Mouse (Mus musculus) testis, adult 2 months (tissue): ENCODE results near the gene Disp2. TPM values are rescaled to one million over a fixed set of nuclear protein-coding genes. Genes with fewer than 3 reads are reported as not detected.

Experiments used
- H3K27ac ChIP-seq: fragments of 200-500 bp; 2 replicates; pipeline ENCODE4 v1.5.1; 2012; ENCODE audit warnings: low read depth, low read length; ENCODE audit not compliant: control insufficient read depth, insufficient read depth
- H3K27me3 ChIP-seq: fragments of 200-500 bp; 2 replicates; pipeline ENCODE4 v1.6.1; 2012; ENCODE audit warnings: mild to moderate bottlenecking, low read length, moderate library complexity; ENCODE audit not compliant: control insufficient read depth, insufficient read depth
- H3K36me3 ChIP-seq: fragments of 200-500 bp; 2 replicates; pipeline ENCODE4 v1.6.1; 2012; ENCODE audit warnings: mild to moderate bottlenecking, low read length; ENCODE audit not compliant: control insufficient read depth, insufficient read depth
- H3K4me1 ChIP-seq: fragments of 200-500 bp; 2 replicates; pipeline ENCODE4 v1.6.1; 2012; ENCODE audit warnings: low read length; ENCODE audit not compliant: control insufficient read depth, insufficient read depth
- H3K4me3 ChIP-seq: fragments of 200-500 bp; 2 replicates; pipeline ENCODE4 v1.5.1; 2012; ENCODE audit warnings: low read depth, mild to moderate bottlenecking, low read length, moderate library complexity, mixed read lengths; ENCODE audit not compliant: control insufficient read depth
- CTCF ChIP-seq: fragments of 200-500 bp; IDR thresholded peaks from 2 replicates; pipeline ENCODE4 v1.5.1; 2012; ENCODE audit warnings: low read depth, mild to moderate bottlenecking, inconsistent platforms, low read length, moderate library complexity; ENCODE audit not compliant: control insufficient read depth, insufficient read depth, insufficient replicate concordance
- POLR2A ChIP-seq: fragments of 200-500 bp; IDR thresholded peaks from 2 replicates; pipeline ENCODE4 v1.6.1; 2012; ENCODE audit warnings: low read depth, mild to moderate bottlenecking, inconsistent platforms, low read length, moderate library complexity; ENCODE audit not compliant: control insufficient read depth
- polyA plus RNA-seq: library from polyadenylated mRNA; depleted of rRNA; stranded (reverse); fragments of >200 nt; gene quantifications from 2 replicates; pipeline ENCODE4 v1.2.3, GENCODE M21; 2012; rRNA removed

Gene Disp2
- 0.28 and 0.77 TPM in 2 replicates for polyA plus RNA-seq

- no peaks in the 10 kb centered on the region for H3K27me3 ChIP-seq
- TF ChIP-seq CTCF = 0 out of 2 replicates have a peak, but pooled peaks have one; percentile 18
- TF ChIP-seq POLR2A = peak; percentile 49; the same call in 1 of the 2 replicates
- peak within 1 kb of the TSS; percentile 33; the same call in 1 of the 2 replicates for H3K27ac ChIP-seq
- H3K4me1 ChIP-seq = peaks cover 12% of the 10 kb centered on the region
- H3K36me3 ChIP-seq = no peaks in the 10 kb centered on the region
- peak within 1 kb of the TSS; percentile 72 for H3K4me3 ChIP-seq
Measured at GRCm38 (mm10) chr2:118779504-118780480, at the start of gene Disp2. TSS of gene Disp2 (plus strand) at chr2:118779719.

DNA sequence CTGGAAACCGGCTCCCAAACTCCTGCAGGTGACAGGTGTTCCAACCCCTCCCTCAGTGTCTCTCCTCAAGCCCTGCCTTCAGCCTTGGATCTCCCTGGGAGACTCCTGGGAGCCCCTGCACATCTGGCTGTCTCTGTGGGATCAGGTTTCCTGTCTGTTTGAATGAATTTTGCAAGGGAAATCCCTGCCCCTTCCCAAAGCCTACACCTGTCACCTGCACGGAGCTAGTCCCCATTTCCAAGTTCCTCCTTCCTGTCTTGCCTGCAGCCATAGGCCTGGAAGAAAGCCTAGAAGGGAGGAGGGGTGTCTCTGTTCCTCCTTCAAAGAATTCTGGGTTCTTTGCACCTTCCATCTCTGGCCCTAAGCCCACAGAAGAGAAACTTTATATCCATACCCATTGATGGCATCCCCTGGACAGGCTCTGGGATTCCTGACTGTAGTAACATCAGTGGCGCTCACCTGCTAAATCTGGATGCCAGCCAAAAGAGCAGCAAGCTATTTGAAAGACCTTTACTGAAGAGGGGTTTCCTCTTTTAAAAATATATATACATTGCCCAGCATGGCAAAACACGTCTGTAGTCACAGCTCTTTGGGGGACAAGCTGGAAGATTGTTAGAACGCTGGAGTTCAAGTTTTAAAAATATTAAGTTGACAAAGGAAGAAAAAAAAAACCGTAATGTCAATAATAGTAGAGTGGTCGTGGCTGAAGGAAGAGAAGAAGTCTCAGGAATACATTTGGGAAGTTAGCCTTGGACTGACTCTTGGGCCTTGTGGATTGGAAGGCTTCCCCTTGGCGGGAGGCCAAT is 49.5 kb upstream of the Disp2 start:
- H3K27ac ChIP-seq = no peak overlapping the region
- no peaks in the 10 kb centered on the region for H3K27me3 ChIP-seq
- no peak overlapping the region for H3K4me3 ChIP-seq
- H3K4me1 ChIP-seq = peaks cover 15% of the 10 kb centered on the region
- H3K36me3 ChIP-seq = no peaks in the 10 kb centered on the region
- TF ChIP-seq POLR2A (no peak), CTCF (no peak)

DNA sequence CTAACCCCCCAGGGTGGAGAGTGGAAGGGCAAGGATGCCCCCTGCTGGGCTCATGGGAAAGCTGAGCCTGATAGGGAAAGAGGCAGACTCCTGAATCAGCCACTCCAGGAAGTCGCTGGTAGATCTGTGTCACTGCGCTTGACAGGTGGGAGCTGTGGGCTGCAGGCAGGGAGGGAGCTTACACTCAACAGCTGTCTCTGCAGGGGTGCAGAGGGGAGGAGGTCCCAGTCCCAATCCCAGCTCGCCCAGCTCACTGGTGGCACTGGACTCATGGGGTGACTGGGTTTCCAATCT is 49.0 kb upstream of the Disp2 start:
- Histone ChIP-seq H3K4me1 (peaks cover 12% of the 10 kb centered on the region), H3K4me3 (no peak overlapping the region), H3K27me3 (no peaks in the 10 kb centered on the region), H3K36me3 (no peaks in the 10 kb centered on the region), H3K27ac (no peak overlapping the region)
- TF ChIP-seq POLR2A (no peak), CTCF (peak; percentile 51; the same call in 1 of the 2 replicates)

DNA sequence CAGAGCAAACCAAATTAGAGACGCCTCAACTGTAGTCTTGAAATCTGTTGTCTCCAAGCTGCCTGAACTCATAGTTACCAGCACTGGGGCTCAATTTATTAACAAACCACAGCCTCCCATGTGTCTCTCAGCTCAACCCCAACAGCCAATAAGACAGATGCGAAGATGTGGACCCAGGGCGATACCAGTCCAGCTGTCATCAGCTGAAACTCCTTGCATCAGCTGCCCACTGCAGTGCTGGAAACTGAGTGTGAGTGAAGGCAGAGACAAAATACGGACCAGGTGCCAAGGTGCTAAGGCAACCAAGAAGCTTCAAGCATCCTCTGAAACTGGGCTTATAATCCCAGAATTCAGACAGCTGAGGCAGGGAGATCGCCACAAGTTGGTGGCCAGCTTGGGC is 47.5 kb upstream of the Disp2 start:
- Histone ChIP-seq H3K36me3 (no peaks in the 10 kb centered on the region), H3K27ac (no peak overlapping the region), H3K27me3 (no peaks in the 10 kb centered on the region), H3K4me1 (peaks cover 12% of the 10 kb centered on the region), H3K4me3 (no peak overlapping the region)
- no peak for TF ChIP-seq CTCF
- TF ChIP-seq POLR2A = no peak

GRCm38 (mm10) chr2:118733341-118733740 is 46.2 kb upstream of the Disp2 start:
- H3K4me1 ChIP-seq = peaks cover 9% of the 10 kb centered on the region
- no peaks in the 10 kb centered on the region for H3K27me3 ChIP-seq
- no peaks in the 10 kb centered on the region for H3K36me3 ChIP-seq
- no peak for TF ChIP-seq CTCF
- TF ChIP-seq POLR2A = no peak
- no peak overlapping the region for H3K27ac ChIP-seq
- H3K4me3 ChIP-seq = no peak overlapping the region

DNA sequence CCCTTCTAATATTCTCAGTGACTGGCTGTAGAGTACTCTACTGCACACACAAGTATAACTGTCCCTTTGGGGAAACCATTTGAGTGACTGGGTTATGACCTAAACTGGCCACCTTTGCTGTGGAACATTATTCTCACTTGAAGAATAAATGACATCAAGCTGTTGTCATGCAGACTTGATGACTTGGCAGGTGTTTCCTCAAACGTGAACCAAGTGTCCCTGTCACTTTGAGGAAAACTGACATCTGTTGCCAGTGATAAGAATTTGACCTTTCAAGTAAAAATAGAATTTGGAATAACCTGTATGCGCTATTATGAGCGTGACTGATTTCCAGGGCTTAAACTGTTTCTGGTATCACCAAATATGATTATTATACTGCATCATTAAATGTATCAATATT is 39.2 kb upstream of the Disp2 start:
- H3K36me3 ChIP-seq = no peaks in the 10 kb centered on the region
- no peak overlapping the region for H3K4me3 ChIP-seq
- no peaks in the 10 kb centered on the region for H3K27me3 ChIP-seq
- no peak overlapping the region for H3K27ac ChIP-seq
- TF ChIP-seq POLR2A (no peak), CTCF (no peak)
- peaks cover 9% of the 10 kb centered on the region for H3K4me1 ChIP-seq

GRCm38 (mm10) chr2:118741183-118741582 is 38.3 kb upstream of the Disp2 start:
- no peak overlapping the region for H3K4me3 ChIP-seq
- no peaks in the 10 kb centered on the region for H3K36me3 ChIP-seq
- TF ChIP-seq POLR2A (no peak), CTCF (no peak)
- H3K27ac ChIP-seq = no peak overlapping the region
- H3K27me3 ChIP-seq = no peaks in the 10 kb centered on the region
- peaks cover 9% of the 10 kb centered on the region for H3K4me1 ChIP-seq
